Mouse (Mus musculus) right cerebral cortex, postnatal 4 days (tissue): Measurements from ENCODE around the gene Gzmk.
"Not testable (repeated sequence)": the region's sequence is repeated elsewhere in the genome, so short reads cannot be mapped to it uniquely, and the experiment has no call there.

Experiments used
- DNase-seq: peaks from one replicate; pipeline ENCODE4 v3.0.0-alpha.2; 2022

Gzmk gene

DNA sequence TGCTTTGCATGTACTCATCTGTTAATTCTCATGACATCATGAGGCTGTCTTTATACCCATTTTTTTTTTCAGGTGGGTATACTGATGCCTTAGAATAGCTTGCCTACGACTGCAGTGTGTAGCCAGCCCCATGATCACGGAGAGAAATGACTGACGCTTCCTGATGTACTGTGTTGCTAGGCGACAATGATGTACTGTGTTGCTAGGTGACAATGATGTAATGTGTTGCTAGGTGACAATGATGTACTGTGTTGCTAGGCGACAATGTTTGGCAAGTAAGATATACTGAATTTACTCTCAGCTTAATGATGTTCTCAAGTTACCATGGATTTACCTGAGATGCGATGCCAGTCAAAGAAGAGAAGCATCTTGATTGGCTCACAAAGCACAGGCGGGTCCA is at the start of gene Gzmk:
Gene Gzmk (minus strand): TSS at position 98 of the 400 bp plus-strand sequence.
- peak; percentile 12 for DNase-seq

DNA sequence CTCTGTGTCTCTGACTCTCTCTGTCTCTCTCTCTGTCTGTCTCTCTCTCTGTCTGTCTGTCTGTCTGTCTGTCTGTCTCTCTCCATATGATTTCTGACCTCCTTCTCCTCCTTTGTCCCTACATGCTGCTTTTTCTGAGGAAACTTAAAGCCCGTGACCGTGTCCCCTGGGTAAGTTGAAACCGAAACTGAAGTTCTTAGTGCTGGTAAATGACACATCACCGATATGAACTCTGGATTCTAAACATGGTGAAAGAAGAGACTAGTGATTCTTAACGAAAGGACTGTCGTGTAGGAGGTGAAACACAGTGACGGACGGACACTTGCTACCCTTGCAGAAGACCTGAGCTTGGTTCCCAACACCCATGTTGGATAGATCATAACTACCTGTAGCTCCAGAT is 45.5 kb upstream of the Gzmk start:
- DNase-seq, result no peak

DNA sequence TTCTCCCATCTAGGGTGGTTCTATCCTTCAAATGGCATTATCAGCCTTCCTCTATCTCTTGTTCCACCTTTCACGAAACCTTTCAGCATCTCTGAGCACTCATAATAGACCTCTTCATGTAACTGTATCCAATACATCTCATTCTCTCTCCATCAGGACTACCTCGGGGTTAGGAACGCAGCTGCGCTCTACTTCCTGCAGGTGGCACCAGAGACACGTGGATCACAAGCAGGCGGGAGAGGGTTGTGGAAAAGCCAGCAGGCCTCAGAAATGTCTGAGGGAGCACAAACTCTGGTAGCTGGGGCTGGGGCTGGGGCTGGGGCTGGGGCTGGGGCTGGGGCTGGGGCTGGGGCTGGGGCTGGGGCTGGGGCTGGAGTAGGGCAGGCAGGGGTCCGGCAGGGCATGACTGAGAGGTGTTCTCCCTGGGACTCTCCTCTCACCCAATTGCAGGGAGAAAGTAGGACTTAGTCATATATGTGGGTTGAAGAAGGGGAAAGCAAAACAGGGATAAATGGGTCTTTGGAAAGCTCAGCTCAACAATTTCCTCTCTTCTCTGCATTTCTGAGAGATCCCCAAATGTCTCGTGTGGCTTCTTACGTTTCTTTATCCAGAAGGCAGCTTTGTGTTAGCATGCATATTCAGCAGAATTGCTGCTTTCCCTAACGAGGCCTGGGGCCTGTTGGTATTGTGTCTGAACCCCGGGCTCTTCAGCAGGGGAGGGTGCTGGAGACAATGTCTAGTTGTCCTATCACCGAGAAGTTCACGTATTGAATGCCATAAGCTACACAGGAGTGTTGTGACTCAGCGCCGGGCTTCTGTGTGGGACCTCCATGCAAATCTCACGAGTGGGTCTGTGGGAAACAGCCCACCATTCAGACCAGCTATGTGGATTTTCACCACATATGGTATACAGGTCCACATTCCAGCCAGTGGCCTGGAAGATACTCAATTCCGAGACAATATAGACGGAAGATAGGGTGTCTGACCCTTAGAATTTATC is 44.4 kb upstream of the Gzmk start:
- peak; percentile 80 for DNase-seq

DNA sequence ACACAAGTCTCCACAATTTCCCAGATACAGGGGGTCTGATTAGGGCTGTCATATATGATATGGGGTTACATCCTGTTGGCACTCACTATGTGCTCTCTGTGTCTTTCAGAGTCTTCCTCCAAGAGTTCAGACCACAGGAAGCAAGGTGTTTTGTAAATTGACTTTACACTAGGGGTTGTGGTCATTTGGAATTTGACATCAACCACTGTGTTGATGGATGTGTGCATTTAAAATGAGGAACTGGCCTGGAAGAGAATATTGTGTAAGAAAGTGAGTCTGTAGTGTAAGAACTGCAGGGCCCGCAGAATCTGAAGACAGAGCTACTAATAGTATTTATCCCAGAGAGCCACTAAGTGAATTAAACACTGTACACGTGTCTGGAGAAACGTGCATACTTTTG is 41.5 kb upstream of the Gzmk start:
- DNase-seq, result no peak

DNA sequence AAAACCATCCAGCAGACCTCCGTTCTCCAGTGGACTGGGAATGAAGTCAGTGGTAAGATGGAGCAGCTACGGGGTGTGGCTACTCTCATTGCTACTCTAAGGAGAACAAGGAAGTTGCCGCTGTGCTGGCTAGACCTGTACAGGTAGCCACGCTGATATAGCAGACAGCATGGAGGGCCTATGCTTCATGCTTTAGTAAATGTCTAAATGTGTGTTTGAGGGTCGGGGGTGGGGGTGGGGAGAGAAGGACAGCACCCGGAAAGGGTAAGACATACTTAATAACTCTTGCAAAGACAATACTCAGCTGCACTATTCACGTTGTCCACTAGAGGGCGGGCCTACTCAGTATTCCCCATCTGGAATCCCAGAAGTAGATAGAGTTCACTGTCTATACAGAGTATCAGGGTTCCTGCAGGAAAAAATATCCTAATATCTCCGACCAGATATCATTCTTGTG is 40.8 kb upstream of the Gzmk start:
- peak; percentile 79 for DNase-seq

DNA sequence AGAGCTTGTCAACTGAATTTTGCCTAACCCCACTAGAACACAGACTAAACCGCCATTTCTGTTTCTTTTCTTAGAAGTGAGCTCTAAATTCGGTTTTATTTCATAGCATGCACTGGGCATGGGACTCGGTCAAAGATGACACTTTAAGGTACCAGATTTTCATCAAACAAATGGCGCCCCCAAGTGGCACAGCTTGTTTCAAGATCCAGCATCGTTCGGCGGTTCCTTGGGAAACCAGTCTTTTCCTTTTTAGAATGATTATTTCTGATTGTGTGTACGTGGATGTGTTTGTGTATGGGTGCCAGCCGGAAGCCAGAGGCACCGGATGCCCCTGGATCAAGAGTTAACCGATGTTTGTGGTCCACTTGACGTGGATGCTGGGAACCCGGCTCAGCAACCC is 39.5 kb upstream of the Gzmk start:
- DNase-seq, result peak; percentile 78

DNA sequence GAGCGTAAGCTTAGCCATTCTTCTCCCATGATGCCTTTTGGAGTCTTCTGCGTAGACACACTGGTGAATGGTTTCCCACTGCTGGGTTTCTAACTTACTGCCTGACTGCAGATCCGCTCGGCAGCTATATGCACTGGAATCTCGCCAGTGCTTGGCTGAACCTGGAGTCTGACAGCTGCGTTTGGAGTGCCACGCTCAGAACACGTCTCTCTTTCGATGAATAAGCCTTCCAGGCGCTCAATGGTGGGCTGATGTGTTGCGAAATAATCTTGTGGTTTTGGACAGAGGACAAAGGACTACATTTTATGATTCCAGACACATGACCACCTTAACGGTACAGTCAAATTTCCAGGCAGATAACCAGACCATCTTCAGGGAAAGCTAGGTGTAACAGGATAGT is 37.1 kb upstream of the Gzmk start:
- peak; percentile 44 for DNase-seq

DNA sequence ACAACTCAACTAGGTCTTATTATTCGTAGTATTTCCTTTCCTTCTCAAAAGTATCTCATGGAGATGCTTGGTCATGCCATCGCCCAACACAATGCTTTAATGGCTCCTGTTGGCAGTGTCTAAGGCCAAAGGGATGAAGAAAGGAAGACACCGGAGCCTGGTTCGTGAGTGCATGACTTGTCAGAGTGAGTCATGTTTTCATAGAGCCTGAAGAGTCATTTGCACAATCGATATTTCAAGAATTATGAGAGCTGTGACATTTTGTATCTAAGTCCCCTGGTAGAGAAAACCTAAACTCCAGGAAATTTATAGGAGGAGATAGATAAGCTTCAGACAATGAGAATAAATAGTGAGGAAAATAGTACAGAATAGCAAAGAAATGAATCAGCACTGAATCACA is 33.5 kb upstream of the Gzmk start:
- DNase-seq, result no peak

DNA sequence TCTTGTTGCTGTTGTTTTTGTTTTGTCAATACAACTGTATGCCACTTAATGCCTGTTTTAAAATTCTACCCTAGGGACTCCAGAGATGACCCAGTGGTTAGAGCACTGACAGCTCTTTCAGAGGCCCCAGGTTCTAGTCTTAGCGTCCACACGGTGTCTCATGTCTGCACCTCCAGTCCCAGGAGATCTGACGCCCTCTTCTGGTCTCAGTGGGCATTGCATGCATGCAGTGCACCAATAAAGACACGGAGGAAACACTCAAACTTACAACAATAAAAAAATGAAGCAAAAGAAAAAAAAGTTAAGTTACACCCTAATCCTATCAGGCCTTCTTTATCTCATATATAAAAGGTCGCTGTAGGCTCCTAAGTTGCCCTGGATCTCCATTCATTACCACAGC is 31.5 kb upstream of the Gzmk start:
- no peak for DNase-seq

DNA sequence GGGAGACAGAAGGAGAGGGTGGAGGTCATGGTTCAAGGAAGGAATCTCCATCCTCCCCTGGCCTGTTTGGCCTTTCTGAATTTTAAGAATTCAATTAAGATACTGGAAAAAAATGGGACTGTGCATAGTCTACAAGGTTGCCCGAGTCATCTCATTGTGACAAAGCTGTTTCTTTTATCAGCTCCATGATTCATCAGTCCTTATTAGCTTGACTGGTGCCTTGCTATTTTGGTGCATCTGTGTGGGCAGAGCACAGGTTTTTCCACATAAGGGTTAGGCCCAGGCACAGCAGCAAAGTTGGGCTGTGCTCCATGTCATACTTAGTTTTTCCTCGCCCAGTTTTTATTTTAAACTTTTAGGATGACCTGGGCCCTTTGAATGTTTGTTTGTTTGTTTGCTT is 31.1 kb upstream of the Gzmk start:
- DNase-seq, result no peak

DNA sequence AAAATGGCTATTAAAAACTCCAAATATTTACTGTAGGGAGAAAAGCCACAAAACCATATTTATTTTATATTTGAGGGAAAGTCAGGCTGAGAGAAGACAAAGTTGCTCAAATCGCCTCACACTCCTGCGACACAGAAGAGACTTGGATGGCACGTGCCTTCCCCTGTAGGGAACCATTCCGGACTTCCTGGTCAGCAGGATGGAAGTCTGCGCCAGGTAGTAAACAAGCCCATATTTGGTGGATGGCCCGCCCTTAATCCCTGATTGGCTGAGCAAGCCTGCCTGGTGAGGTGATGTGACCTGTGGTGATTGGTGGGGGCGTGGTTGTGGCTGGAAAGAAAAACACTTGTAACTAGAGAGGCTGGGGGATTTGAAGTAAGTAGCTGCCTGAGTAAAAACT is 26.9 kb upstream of the Gzmk start:
- DNase-seq, result not testable (repeated sequence)

DNA sequence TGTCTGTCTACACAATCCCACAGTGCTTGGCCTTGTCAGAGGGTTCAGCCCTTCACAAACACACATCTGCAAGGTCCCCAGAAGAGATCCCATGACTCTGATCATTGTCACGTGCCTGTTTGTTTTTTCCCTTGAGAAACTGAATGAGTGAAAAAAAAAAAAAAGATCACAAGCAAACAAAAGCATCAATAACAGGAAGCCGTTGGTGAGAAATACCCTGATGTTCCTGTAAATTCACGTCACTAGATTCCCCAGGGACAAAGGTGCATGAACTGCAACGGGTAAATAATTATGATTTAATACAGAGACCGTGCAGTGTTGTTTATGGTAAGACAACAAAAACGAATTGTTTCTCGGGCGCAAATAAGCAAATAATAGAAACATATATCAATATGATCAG is 19.3 kb upstream of the Gzmk start:
- no peak for DNase-seq

DNA sequence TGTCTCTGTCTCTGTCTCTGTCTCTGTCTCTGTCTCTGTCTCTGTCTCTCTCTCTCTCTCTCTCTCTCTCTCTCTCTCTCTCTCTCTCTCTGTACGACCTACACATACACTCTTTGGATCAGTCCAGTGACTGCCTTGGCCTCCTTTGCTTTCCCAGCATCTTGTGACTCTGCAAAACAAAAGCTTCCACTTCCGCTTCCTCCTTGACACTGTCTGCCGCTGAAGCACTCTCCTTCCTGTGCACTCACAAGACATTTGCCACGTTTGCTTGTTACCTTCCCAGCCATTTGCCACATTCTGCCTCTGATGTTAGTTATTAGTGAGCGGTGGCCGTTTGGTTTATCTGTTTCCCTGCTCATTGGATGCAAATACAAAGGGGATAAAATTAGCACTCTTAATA is 16.4 kb upstream of the Gzmk start:
- no peak for DNase-seq

DNA sequence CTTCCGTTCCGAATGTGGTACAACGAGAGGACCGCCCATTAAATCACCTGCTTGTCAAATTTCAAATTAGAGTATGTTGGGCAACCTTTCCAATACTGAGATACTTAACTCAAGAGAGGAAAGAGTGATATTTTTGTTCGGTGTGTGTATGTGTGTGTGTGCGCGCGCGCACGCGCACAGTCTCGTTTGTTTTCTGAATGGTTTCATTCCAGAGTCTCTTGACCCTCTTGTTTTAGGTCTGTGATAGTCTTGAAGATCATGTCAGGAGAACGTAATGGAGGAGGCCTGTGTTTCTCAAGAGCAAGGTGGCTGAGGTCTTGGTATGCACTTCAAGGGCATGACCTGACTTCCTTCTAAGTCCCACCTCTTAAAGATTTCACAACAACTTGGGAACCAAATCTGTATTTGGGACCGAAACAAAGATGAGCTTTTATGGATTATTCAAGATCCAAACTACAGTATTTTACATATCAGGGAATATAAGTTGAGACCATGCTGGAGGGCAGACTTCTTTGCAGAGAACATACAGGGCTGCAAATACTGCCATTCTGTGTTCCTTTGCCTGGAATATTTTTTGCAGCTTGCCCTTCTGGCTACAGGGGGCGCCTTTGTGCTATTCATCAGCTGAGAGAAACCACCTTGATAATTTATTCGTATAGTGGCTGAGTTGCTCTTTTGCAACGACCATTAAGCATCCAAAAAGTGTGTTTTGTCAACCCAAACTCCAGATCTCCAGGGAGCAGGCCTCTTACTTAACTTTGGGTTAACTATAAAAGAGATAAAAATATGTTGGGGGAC is 2.2 kb upstream of the Gzmk start:
- DNase-seq, result no peak

DNA sequence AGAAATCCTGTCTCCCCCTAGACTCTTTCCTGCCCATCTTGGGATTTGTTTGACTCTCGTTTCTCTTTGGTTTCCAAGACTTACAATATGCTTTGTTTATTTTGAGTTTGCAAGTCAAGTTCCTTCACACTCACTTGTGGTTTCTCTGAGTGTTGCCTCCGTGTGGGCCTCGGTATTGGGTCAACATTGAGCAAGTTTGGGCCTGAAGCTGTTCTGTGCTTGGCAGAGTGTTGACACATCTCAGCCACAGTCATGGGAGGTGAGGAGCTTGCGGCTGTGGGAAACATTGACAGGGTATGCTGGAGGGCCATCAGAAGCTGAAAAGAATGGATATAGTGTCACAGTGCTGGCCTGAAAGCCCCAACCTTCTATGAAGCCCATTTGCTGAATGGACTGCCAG is 1.4 kb upstream of the Gzmk start:
- DNase-seq, result no peak

DNA sequence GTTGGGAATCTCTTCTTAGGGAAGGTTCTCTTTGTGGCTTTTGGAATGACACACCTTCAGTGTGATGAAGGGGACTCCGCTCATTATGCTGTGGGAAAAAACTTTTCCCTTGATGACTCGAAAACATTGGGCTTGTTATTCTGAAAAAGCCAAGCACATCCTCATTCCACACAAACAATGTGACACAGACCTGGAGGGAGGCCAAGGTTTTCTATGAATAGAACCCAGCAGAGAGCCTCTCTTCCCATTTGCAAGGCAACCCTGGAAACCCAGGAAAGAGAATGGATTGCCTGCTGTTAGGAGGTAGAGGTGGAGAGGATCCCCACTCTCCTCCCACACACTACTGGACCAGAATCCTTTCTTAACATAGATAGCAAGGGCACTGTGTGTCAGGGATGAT is 1.6 kb downstream of the Gzmk start:
- peak; percentile 37 for DNase-seq

DNA sequence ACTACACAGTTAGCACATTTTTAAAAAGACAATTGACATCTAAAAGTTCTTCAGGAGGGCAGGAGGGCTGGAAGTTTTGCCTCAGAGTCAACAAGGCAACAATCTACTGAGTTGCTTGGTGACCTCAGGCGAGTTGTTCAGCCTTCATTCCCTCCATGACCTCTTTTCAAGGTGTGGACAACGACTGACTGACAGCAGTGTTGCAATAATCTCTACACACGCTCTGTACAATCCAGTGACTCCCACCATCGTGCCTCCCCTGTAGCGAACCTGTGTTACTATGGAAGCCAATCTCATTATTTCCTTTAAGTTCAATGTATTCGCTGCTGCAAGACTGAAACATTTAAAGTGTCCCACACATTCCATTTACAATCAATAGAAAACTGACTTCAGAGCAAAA is 3.9 kb downstream of the Gzmk start:
- no peak for DNase-seq

DNA sequence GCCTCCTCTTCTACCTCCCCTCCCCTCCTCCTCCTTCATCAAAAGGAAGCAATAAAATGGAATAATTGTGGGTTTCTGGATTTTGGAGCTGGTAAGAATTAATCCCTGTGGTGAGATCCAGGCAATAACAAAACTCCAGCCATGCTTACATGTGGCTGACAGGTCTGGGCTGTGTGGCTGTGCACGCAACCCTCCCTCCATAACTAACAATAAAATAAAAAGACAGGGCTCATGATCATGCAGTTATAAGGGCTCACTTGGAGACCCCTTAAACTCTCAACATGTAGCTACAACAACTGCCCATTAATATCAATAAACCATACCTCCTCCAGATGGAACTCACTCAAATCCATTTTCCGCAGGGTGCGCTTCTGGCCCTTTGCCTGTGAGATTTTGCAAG is 11.8 kb downstream of the Gzmk start:
- DNase-seq, result no peak

DNA sequence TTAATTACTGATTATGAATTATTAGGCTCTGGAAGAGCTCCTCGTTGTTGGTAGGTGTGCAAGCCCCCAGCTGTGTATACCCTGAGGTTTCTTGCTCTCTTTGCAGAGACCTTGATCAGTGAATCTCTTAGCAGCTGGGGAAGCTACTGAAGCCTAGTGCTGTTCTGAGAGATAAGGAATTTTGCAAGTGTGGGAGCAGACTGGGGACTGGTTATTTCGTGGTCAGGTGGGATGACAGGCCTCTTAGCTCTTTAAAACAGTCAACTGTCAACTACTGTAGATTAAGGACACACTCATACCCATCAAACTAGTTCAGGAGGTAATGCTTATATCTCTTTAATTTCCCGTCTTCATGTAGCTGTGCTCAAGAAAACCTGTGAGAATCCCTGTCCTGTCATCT is 13.3 kb downstream of the Gzmk start:
- no peak for DNase-seq

DNA sequence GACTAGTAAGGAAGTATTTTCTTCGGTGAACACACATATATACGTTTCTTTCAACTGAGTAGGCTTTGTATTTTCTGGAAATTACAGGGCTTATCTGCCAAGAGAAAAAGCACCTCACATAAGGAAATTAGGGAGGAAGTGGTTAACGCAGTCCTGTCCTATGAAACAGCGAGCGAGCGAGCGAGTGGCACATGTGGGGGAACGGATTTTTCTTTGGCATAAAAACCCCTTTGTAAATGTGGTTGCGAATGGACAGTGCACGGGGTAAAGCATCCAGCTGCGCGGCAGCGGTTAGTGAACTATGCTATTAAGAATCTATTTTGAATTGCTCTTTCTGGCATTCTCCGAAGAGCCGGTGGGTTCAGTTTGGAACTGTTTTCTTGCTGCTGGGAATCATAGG is 14.4 kb downstream of the Gzmk start:
- DNase-seq, result no peak

DNA sequence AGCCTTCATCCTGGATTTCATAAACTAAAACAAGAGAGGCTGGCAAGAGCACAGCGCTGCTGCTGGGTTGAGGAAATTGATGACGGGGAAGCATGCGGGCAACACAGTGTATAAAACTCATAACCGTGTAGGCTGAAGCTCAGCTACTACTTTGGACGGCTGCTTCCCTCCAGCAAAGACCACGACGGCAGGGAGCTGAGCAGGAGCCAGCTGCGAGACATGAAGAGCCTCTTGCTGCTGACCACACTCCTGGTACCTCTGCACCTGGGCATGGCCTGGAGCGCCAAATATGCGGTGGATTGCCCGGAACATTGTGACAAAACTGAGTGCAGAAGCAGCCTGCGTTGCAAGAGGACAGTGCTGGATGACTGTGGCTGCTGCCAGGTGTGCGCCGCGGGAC is 16.1 kb downstream of the Gzmk start, which contains the start of gene Esm1:
Gene Esm1 (plus strand): TSS at position 36 of the 400 bp plus-strand sequence.
- no peak for DNase-seq

DNA sequence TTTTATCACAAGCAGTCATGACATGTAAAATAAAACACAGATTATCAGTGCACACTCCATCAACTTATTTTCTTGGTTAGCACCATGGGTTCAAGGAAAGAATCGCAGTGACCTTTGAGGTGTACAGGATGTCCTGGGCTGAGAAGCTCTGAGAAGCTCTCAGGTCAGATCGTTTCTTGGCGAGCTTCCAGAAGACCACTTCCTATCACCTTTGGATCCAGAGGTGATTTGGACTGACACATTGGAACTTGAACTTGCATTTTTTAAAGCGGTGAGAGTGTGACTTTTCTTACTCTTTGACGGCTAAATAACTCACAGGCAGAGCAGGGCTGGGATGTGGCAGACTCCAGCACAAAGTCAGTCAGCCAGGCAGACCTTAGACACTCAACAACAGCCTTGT is 20.4 kb downstream of the Gzmk start:
- DNase-seq, result no peak

DNA sequence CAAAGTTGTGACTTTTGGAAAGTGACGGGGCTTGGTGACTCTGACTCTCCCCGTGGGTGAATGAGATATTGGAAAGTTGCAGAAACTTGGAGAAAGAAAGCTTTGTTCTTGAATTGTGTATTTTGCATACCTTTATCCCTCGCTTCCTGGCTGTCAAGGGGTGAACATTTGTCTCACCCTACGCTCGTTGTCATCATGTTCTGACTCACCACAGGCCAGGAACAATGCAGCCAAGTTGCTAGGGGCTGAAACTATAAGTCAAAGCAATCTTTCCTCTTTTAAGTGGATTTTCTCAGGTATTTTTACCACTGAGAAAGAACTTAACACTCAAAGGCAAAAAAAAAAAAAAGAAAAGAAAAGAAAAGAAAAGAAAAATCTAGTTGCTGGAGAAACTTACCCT is 22.6 kb downstream of the Gzmk start:
- DNase-seq, result no peak

DNA sequence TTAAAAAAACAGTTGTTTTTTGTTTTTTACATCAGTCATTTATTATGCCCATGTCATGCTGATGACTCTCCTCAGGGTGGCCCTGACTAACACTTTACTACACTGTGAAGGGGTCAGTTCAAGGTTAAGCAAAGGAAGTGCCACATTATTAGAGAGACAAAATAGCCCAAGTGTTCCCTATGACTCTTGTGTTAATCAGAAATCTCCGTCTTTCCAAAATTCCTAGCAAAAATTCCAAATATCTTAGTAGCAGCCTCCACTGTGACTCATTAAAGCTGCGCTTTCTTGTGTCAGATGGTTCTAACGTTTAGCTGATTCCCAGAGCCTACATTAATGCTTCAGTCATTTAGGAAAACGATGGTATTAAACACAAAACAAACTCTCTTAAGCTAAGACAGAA is 23.5 kb downstream of the Gzmk start:
- DNase-seq, result no peak
